Mouse (Mus musculus): ENCODE results near the gene Gsg1l.

DNA sequence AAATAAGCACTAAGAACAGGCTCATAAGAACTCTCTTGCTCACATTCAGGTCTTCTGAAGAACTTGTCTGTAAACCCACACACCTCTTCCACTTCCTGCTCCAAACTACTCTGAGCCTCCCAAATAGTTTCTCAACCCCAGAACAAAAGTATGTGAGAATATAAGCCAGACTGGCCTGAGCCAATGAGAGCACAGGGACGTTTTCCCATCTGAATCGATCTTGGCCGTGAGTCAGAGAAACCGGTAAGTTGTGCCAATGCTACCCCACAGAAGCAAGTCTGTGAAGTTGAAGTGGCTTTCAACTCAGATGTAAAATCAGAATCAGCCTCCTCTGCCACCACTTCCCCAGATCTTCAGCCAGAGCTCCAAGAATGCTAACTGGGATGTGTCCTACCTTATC is 31.1 kb upstream of the Gsg1l start:
- no peak for TF ChIP-seq POLR2A (IDR thresholded peaks at IDR 0.05; ENCODE audit: borderline replicate concordance, low read depth, low read length)
- TF ChIP-seq CTCF (IDR thresholded peaks at IDR 0.05; ENCODE audit: low read depth, low read length): no peak

Data from bone marrow macrophage, adult 2 months (primary cell).